Mouse (Mus musculus): Measurements from ENCODE around the gene Inca1. TPM values are rescaled to one million over a fixed set of nuclear protein-coding genes. Genes with fewer than 3 reads are reported as not detected.
A peak's percentile ranks its signal among the peaks of the same experiment; 100 is the strongest.

Gene Inca1
- total and polyA plus RNA-seq, 3 experiments = 0.35 to 2.2 TPM; not detected in 1

- peak; percentile 35; the same call in 1 of the 2 replicates for TF ChIP-seq MXI1 (IDR thresholded peaks at IDR 0.05; ENCODE audit: low read depth, low read length)
- TF ChIP-seq NELFE (IDR thresholded peaks at IDR 0.05; ENCODE audit: low read depth, low read length) = peak; percentile 50; the same call in 1 of the 2 replicates
- no peak; the same call in 1 of the 2 replicates for TF ChIP-seq SIN3A (IDR thresholded peaks at IDR 0.05; ENCODE audit: low read length)
- peak; percentile 86 for TF ChIP-seq MAZ (IDR thresholded peaks at IDR 0.05; ENCODE audit: low read depth, low read length)
- peak; percentile 46; the same call in 1 of the 2 replicates for TF ChIP-seq TCF12 (IDR thresholded peaks at IDR 0.05; ENCODE audit: low read depth, low read length)
- TF ChIP-seq MEF2A (IDR thresholded peaks at IDR 0.05; ENCODE audit: extremely low read depth, insufficient replicate concordance, low read depth, low read length, poor library complexity, severe bottlenecking) = no peak
- TF ChIP-seq SMC3 (IDR thresholded peaks at IDR 0.05; ENCODE audit: low read depth, low read length) = peak; percentile 65
- TF ChIP-seq E2F4 (IDR thresholded peaks at IDR 0.05; ENCODE audit: borderline replicate concordance, low read depth, low read length) = no peak
- 0 out of 2 replicates have a peak, but pooled peaks have one; percentile 56 for TF ChIP-seq MAX (IDR thresholded peaks at IDR 0.05; ENCODE audit: low read length)
- 0 out of 2 replicates have a peak, but pooled peaks have one; percentile 24 for TF ChIP-seq ETS1 (IDR thresholded peaks at IDR 0.05; ENCODE audit: low read depth, low read length)
- peak; percentile 48; the same call in 1 of the 2 replicates for TF ChIP-seq MYC (IDR thresholded peaks at IDR 0.05; ENCODE audit: low read depth, low read length)
- peak; percentile 20; the same call in 1 of the 2 replicates for TF ChIP-seq ZC3H11A (IDR thresholded peaks at IDR 0.05; ENCODE audit: low read depth, low read length)
- peak; percentile 39 for TF ChIP-seq RAD21 (IDR thresholded peaks at IDR 0.05; ENCODE audit: low read depth, low read length)
- peak; percentile 49 for TF ChIP-seq TBP (IDR thresholded peaks at IDR 0.05; ENCODE audit: low read depth, low read length)
- no peak for TF ChIP-seq CHD2 (IDR thresholded peaks at IDR 0.05; ENCODE audit: low read length)
- TF ChIP-seq CTCF (IDR thresholded peaks at IDR 0.05 in 2 of 3, conservative IDR thresholded peaks at IDR 0.05 in 1 of 3; ENCODE audit: control insufficient read depth in 1 of 3, insufficient read depth in 1 of 3, low read depth in 2 of 3, low read length in 3 of 3, poor library complexity in 1 of 3, severe bottlenecking in 1 of 3) = peak; percentile 47 to 83 (median 78); a peak in 5 of 6 replicates
- peak; percentile 52 for TF ChIP-seq HCFC1 (IDR thresholded peaks at IDR 0.05; ENCODE audit: low read depth, low read length)
Observed at GRCm38 (mm10) chr11:70669582-70670345, 30.2 kb downstream of the Inca1 start.

More at GRCm38 (mm10) chr11:70669582-70670345, 30.2 kb downstream of the Inca1 start:
- Histone ChIP-seq H3K9ac (ENCODE audit: control insufficient read depth, low read depth, low read length, poor library complexity, severe bottlenecking) (peak overlapping the region; percentile 90), H3K27ac (ENCODE audit: control insufficient read depth, low read depth, low read length) (peak overlapping the region; percentile 97), H3K79me2 (ENCODE audit: control insufficient read depth, insufficient read depth, low read length, poor library complexity) (peaks cover 18% of the 10 kb centered on the region), H3K36me3 (ENCODE audit: control insufficient read depth in 1 of 2, insufficient read depth in 2 of 2, low read length in 2 of 2) (peaks cover 0 to 11% of the 10 kb centered on the region in 2 experiments; a peak in 2 of 4 replicates), H3K4me3 (ENCODE audit: control insufficient read depth in 1 of 2, insufficient read depth in 1 of 2, low read depth in 2 of 2, low read length in 2 of 2) (peak overlapping the region; percentile 75 to 87), H3K27me3 (ENCODE audit: control insufficient read depth in 1 of 2, insufficient read depth in 2 of 2, low read length in 2 of 2) (no peaks in the 10 kb centered on the region), H3K9me3 (replicated peaks; ENCODE audit: insufficient read depth, low read length) (no peaks in the 10 kb centered on the region), H3K4me1 (ENCODE audit: control insufficient read depth in 1 of 2, insufficient read depth in 2 of 2, low read length in 2 of 2) (peaks cover 2 to 24% of the 10 kb centered on the region in 2 experiments; a peak in 3 of 4 replicates)
- peak; percentile 94 for DNase-seq (ENCODE audit: low read depth, low spot score)

Measured in MEL (cell line).